In genomic region chr15:88890751-88891675, GRCm38 (mm10) we compare ENCODE assay signal across 8 mouse cellular contexts. TPM values are rescaled to one million over a fixed set of nuclear protein-coding genes. Genes with fewer than 3 reads are reported as not detected.
DNase-seq lines count a peak whose midpoint lies in the region; ATAC-seq lines count a peak whose summit lies in the region.

No protein-coding gene starts in this region.

- ATAC-seq in hindbrain, embryonic 14.5 days (ENCODE audit: low FRiP score), result peak; percentile 90

- peaks cover 4% of the 10 kb centered on the region; the same call in 1 of the 2 replicates for H3K4me1 ChIP-seq in hindbrain, embryonic 14.5 days (replicated peaks; ENCODE audit: control insufficient read depth, insufficient read depth, low read length)

- H3K4me2 ChIP-seq in hindbrain, embryonic 14.5 days (replicated peaks), result peak overlapping the region; percentile 83

- peak overlapping the region; percentile 36 for H3K4me3 ChIP-seq in hindbrain, embryonic 14.5 days (replicated peaks; ENCODE audit: low read length)

- no peak overlapping the region for H3K27ac ChIP-seq in hindbrain, embryonic 14.5 days

- peaks cover 7% of the 10 kb centered on the region for H3K27me3 ChIP-seq in hindbrain, embryonic 14.5 days (ENCODE audit: control insufficient read depth, insufficient read depth, low read length)

- peak; percentile 92 for DNase-seq in WW6 (ENCODE audit: low read depth, low spot score)
- DNase-seq in cerebellum, postnatal 10 days, result peak; percentile 87 to 90
- DNase-seq in frontal cortex, postnatal 10 days (ENCODE audit: low spot score in 2 of 2), result peak; percentile 55 to 69
- peak; percentile 74 for DNase-seq in hindbrain, embryonic 14.5 days (ENCODE audit: low spot score)
- DNase-seq in layer of hippocampus, postnatal 36 days, result peak; percentile 50 to 61
- peak; percentile 86 for DNase-seq in lung, postnatal 25 days (ENCODE audit: low spot score)
- peak; percentile 87 for DNase-seq in retina, postnatal 1 day
- peak; percentile 69 for DNase-seq in thymus, postnatal 4 days

- H3K36me3 ChIP-seq in hindbrain, embryonic 14.5 days (replicated peaks; ENCODE audit: control insufficient read depth, insufficient read depth), result no peaks in the 10 kb centered on the region

- WGBS in hindbrain, embryonic 14.5 days, result 2% methylated on average over 41 of the region's 41 CpGs

- H3K9ac ChIP-seq in hindbrain, embryonic 14.5 days, result peak overlapping the region; percentile 58

- no peaks in the 10 kb centered on the region for H3K9me3 ChIP-seq in hindbrain, embryonic 14.5 days (ENCODE audit: control insufficient read depth, low read length)

RNA-seq across cellular contexts. Expression of gene Pim3, which starts 29.0 kb away (rescaled TPM):
- polyA plus RNA-seq in hindbrain, embryonic 14.5 days (2014; fragmentation: Nextera tagmentation; extraction: Ambion mirVana), result 52.1 and 61.0 TPM in 2 replicates
- total RNA-seq in layer of hippocampus, postnatal 36 days (2021), result 10 to 100 TPM; 36.7 to 37.1 TPM
